Mouse (Mus musculus): ENCODE measurements around the gene Rfx4.

Rfx4 gene

GRCm38 (mm10) chr10:84758483-84759431 lies 2.9 kb downstream of the Rfx4 start:
- DNase-seq (ENCODE audit: low read depth) = no peak

GRCm38 (mm10) chr10:84759511-84760117 lies 3.8 kb downstream of the Rfx4 start:
- DNase-seq (ENCODE audit: low read depth) = no peak

- DNase-seq (ENCODE audit: low read depth) = no peak
Observed at GRCm38 (mm10) chr10:84760118-84761111, 4.6 kb downstream of the Rfx4 start.

DNA sequence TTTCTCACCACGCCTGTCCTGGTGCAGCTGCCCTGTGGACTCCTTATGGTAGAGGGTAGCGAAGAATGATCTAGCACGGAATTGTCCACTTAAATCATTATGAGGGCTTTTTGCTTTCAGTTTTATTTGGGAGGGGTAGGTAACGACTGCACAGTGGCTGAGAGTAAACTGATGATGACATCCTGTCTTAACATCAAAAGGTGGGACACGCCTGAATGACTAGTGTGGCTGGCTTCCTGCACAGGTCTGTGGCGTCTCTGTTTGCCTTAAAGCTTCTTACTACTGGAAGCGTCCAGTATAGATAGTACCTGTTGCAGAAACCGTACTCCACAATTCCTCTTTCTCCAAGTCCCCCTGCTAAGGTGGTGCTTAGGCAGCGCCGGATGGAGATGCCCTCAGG lies 12.9 kb downstream of the Rfx4 start:
- DNase-seq (ENCODE audit: low read depth) = no peak

- no peak for DNase-seq (ENCODE audit: low read depth)
Observed at GRCm38 (mm10) chr10:84772380-84773130, 16.7 kb downstream of the Rfx4 start.

DNA sequence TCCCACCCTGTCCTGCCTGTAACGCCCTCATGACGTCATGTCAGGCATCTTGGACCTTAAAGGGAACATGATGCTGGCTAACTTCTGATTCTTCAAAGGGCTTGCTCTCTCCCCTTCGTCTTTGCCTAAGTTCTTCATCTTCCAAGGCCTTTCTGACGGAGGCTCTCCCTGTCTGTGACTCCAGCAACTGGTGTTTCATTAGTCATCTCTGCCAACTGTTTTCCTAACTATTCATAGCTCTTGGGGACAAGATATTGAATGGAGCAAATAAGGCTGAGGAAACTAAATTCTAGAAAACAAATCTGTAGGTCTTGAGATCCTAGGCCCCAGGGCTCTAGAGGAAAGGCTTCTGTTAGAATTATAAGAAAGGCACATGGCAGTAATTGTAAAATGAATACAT lies 18.0 kb downstream of the Rfx4 start:
- no peak for DNase-seq (ENCODE audit: low read depth)

DNA sequence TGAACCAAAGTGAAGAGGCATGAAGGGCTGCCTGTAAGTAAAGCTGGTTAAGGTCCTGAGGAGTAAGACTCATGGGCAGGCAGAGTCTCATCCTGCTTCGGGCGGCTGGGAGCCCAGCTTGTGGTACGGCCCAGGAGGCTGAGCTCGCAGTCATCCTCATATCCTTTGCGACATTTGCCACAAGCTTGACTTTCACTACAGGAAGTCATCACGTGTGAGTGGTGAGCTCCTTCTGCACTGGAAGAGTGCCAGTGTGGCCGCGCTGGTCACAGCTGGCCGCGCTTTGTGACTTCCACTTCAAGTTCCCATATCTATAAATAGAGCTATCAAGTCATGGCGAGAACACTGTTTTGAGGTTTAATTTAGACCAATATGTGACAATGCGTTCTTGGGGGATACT lies 18.7 kb downstream of the Rfx4 start:
- no peak for DNase-seq (ENCODE audit: low read depth)

DNA sequence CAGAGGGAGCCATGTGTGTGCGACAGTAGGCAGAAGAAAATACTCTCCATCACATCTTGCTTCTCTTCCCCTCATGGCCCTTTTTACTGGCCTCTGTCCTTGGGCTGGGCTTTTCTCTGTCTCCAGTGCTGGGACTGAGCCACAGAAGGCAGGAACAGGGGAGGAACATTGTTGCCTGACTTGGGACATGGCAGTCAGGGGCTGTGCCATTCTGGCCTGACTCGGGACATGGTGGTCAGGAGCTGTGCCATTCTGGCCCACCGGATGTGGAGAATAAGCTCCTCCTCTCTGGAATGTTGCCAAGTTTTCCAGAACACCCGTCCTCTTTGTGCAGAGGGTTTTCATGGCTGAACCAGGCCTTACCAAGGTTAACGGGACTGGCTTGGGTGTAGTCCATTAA lies 21.2 kb downstream of the Rfx4 start:
- no peak for DNase-seq (ENCODE audit: low read depth)

GRCm38 (mm10) chr10:84777974-84778373 lies 22.1 kb downstream of the Rfx4 start:
- DNase-seq (ENCODE audit: low read depth) = no peak

GRCm38 (mm10) chr10:84780828-84781227 lies 25.0 kb downstream of the Rfx4 start:
- no peak for DNase-seq (ENCODE audit: low read depth)

DNA sequence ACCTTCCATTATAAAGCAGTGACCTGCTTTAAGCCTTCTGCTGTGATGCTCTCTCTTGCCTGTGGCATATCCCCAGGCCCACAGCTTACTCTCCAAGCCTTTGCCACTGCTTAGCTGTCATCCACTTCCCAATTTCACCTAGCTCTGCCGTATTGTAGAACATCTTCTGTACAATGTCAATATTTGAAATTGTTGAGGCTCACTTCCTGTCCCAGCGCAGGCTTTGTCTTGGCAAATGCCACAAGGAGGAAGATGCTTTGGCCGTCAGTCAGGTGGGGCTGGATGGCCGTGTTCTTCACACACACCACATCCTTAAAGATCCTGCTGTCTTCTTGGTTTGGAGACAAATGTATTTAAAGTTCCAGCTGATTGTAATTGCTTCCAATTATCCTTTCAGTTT lies 29.5 kb downstream of the Rfx4 start:
- no peak for DNase-seq (ENCODE audit: low read depth)

- DNase-seq (ENCODE audit: low read depth) = no peak
Observed at GRCm38 (mm10) chr10:84790323-84790722, 34.5 kb downstream of the Rfx4 start.

- DNase-seq (ENCODE audit: low read depth) = no peak
Observed at GRCm38 (mm10) chr10:84791181-84791580, 35.3 kb downstream of the Rfx4 start.

DNA sequence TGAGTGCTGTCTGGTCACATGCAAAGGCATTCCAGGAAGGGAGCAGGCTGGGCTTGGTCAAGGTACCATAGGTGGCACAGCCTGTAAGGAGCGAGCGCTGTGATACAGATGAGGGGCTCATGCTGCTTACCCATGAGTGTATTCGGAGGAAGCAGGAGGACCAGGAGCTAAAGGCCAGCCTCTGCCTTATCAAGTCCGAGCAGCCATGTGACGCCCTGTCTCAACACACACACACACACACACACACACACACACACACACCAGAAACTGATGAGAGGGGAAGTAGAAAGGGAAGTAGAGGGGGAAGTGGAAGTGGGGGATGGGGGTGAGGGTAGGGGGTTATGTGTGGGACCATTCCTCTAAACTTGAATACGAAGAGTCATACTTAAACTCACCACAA lies 45.7 kb downstream of the Rfx4 start:
- DNase-seq (ENCODE audit: low read depth) = no peak

DNA sequence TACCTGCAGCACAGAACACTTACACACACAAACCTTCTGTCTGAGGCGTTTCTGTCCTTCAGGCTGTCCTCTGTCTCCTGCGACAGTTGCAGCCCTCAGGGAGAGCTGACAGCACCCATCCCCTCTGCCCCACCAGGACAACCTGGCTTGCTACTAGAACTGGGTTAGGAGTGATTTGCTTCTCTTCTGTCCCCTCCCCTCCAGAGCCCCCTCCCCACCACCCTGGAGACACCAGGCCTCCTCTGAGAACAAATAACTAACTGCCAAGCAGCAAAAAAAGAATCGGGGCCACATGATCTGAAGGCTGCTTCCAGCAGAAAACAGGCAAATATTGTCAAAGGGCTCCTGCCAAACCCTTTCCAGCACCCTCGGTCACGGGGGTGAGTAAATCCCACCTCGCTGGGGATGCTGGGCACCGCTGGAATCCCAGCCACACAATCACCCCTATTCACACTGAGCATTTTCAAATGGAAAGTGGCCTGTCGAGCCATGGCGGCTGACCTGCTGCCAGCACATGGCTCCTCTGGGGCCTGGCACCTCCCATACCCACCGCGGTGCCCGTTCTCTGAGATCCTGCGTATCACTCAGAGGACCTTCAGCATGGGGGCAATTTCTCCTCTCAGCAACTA lies 47.5 kb downstream of the Rfx4 start:
- DNase-seq (ENCODE audit: low read depth) = peak; percentile 19

- no peak for DNase-seq (ENCODE audit: low read depth)
Observed at GRCm38 (mm10) chr10:84805576-84805975, 49.7 kb downstream of the Rfx4 start.

DNA sequence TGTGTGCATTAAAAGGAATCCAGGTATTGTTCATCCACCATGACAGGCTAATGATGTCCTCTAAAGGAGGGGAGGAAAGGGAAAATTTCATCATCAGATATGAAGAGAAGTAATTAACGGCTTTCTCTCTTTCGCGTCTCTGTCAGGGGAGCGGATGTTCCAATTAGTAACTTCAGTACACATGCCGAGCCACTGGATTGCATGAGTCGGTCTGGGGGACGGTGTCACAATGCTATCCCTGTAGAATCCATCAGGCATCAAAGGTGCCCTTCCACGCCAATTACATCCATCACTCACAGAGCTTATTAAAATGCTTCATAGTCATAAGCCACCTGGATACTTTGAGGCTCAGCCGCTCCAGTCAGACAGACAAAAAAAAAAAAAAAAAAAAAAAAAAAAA lies 51.3 kb downstream of the Rfx4 start:
- DNase-seq (ENCODE audit: low read depth) = no peak

- no peak for DNase-seq (ENCODE audit: low read depth)
Observed at GRCm38 (mm10) chr10:84810030-84810849, 54.4 kb downstream of the Rfx4 start.

GRCm38 (mm10) chr10:84811171-84811912 lies 55.5 kb downstream of the Rfx4 start:
- no peak for DNase-seq (ENCODE audit: low read depth)
